Mouse (Mus musculus) Patski (cell line): ENCODE data around the gene Ttc5. TPM values are rescaled to one million over a fixed set of nuclear protein-coding genes. Genes with fewer than 3 reads are reported as not detected.
"Not testable (repeated sequence)": the region's sequence is repeated elsewhere in the genome, so short reads cannot be mapped to it uniquely, and the experiment has no call there.

Experiments used
- ATAC-seq: fragments of 100-300 bp; one replicate; pipeline ENCODE4 v1.8.0; 2021
- CTCF ChIA-PET: fragments of 350-600 bp; sonication (Branson Sonifier 250); formaldehyde crosslinking; loops from one replicate; lab custom pipeline; 2022; ENCODE audit warnings: inconsistent platforms; lab: Charles Lee
- POLR2A ChIA-PET: fragments of 350-600 bp; sonication (Branson Sonifier 250); formaldehyde crosslinking; loops from one replicate; lab custom pipeline; 2022; ENCODE audit warnings: antibody characterized with exemption, inconsistent platforms; lab: Charles Lee
- DNase-seq: peaks from one replicate; pipeline ENCODE4 v3.0.0-alpha.2; 2011; ENCODE audit warnings: low read depth, low spot score
- H3K27me3 ChIP-seq: fragments of 371-371 bp; one replicate; pipeline ENCODE4 v1.5.1; 2021
- CTCF ChIP-seq: fragments of 100-300 bp; IDR thresholded peaks from one replicate; pipeline ENCODE4 v1.5.1; 2021
- in situ Hi-C: fragments of 300-500 bp; cut with MboI; formaldehyde crosslinking; loops from 3 replicates; pipeline ENCODE4 v1.11.1; 2018; ENCODE audit warnings: low pct_unique_long_range_greater_than_20kb, mixed read lengths
- polyA plus RNA-seq: library from polyadenylated mRNA; unstranded; gene quantifications from one replicate; pipeline ENCODE4 v1.2.3, GENCODE M21; 2021

The Ttc5 gene
- polyA plus RNA-seq, 1 experiment from 2014 or later, result 62.0 TPM

- no peak for TF ChIP-seq CTCF
- DNase-seq, result no peak
- ATAC-seq, result no peak
- no peaks in the 10 kb centered on the region for H3K27me3 ChIP-seq
- CTCF ChIA-PET, result interaction anchor here (1.0 to 1.8 kb wide), 5 partner anchors 12 to 279 kb away, joined by 3 to 9 read pairs (median 5); partner anchors contain the start of genes Ccnb1ip1 and Parp2
- POLR2A ChIA-PET, result no interaction called here
- in situ Hi-C loops, result loop anchor here (25.0 kb wide), 1 partner anchor 947 kb away; no protein-coding TSS in a partner anchor
These were observed 698 bp downstream of the Ttc5 start for GRCm38 (mm10) chr14:50784391-50785250.

- in situ Hi-C loops, result loop anchor here (25.0 kb wide), 1 partner anchor 945 kb away; no protein-coding TSS in a partner anchor
- DNase-seq (no peak), ATAC-seq (no peak)
- POLR2A ChIA-PET, result no interaction called here
- CTCF ChIA-PET, result no interaction called here
- no peak for TF ChIP-seq CTCF
- no peaks in the 10 kb centered on the region for H3K27me3 ChIP-seq
These were observed 3.2 kb downstream of the Ttc5 start for GRCm38 (mm10) chr14:50782166-50782565.

GRCm38 (mm10) chr14:50771342-50771741, 14.0 kb downstream of the Ttc5 start:
- H3K27me3 ChIP-seq, result no peaks in the 10 kb centered on the region
- ATAC-seq (no peak), DNase-seq (no peak)
- ChIA-PET POLR2A (no interaction called here), CTCF (no interaction called here)
- in situ Hi-C loops, result no loop called here
- TF ChIP-seq CTCF, result peak; percentile 67

GRCm38 (mm10) chr14:50765736-50766135, 19.6 kb downstream of the Ttc5 start:
- in situ Hi-C loops, result no loop called here
- no peak for ATAC-seq
- POLR2A ChIA-PET, result no interaction called here
- CTCF ChIA-PET, result no interaction called here
- no peak for TF ChIP-seq CTCF
- no peaks in the 10 kb centered on the region for H3K27me3 ChIP-seq
- no peak for DNase-seq

- in situ Hi-C loops, result no loop called here
- POLR2A ChIA-PET, result no interaction called here
- DNase-seq (no peak), ATAC-seq (no peak)
- H3K27me3 ChIP-seq, result peaks cover 3% of the 10 kb centered on the region
- CTCF ChIA-PET, result no interaction called here
- no peak for TF ChIP-seq CTCF
These were observed 26.8 kb downstream of the Ttc5 start for GRCm38 (mm10) chr14:50758416-50759085.

GRCm38 (mm10) chr14:50744994-50745393, 40.3 kb downstream of the Ttc5 start, which contains the start of gene Olfr749:
TSS of gene Olfr749 (minus strand) at chr14:50745094.
- CTCF ChIA-PET, result no interaction called here
- no peak for TF ChIP-seq CTCF
- ATAC-seq, result no peak
- H3K27me3 ChIP-seq, result peaks cover 14% of the 10 kb centered on the region
- in situ Hi-C loops, result no loop called here
- POLR2A ChIA-PET, result no interaction called here
- DNase-seq, result no peak

GRCm38 (mm10) chr14:50741584-50741983, 43.7 kb downstream of the Ttc5 start:
- in situ Hi-C loops, result no loop called here
- H3K27me3 ChIP-seq, result peaks cover 5% of the 10 kb centered on the region
- ChIA-PET CTCF (no interaction called here), POLR2A (no interaction called here)
- TF ChIP-seq CTCF, result no peak
- DNase-seq, result no peak
- no peak for ATAC-seq

GRCm38 (mm10) chr14:50740334-50740733, 45.0 kb downstream of the Ttc5 start:
- no peak for DNase-seq
- CTCF ChIA-PET, result no interaction called here
- ATAC-seq, result no peak
- peaks cover 5% of the 10 kb centered on the region for H3K27me3 ChIP-seq
- POLR2A ChIA-PET, result no interaction called here
- no peak for TF ChIP-seq CTCF
- in situ Hi-C loops, result no loop called here

- POLR2A ChIA-PET, in situ Hi-C loops, H3K27me3 ChIP-seq, DNase-seq, CTCF ChIA-PET, ATAC-seq: not testable (repeated sequence)
These were observed 62.9 kb downstream of the Ttc5 start for GRCm38 (mm10) chr14:50722371-50722770.

GRCm38 (mm10) chr14:50719875-50720274, 65.4 kb downstream of the Ttc5 start:
- CTCF ChIA-PET, POLR2A ChIA-PET, in situ Hi-C loops, DNase-seq, H3K27me3 ChIP-seq, ATAC-seq: not testable (repeated sequence)

Other genes starting within 250 kb of the Ttc5 start
- not detected for gene Olfr744, start 170.6 kb downstream of the Ttc5 start, polyA plus RNA-seq
- not detected for gene Olfr745, start 146.1 kb downstream of the Ttc5 start, polyA plus RNA-seq
- gene Olfr746, start 138.4 kb downstream of the Ttc5 start, polyA plus RNA-seq, result not detected
- not detected for gene Olfr747, start 92.3 kb downstream of the Ttc5 start, polyA plus RNA-seq
- not detected for gene Olfr748, start 78.1 kb downstream of the Ttc5 start, polyA plus RNA-seq
- gene Olfr749, start 40.4 kb downstream of the Ttc5 start, polyA plus RNA-seq, result not detected
- gene Ccnb1ip1, start 22.2 kb upstream of the Ttc5 start, polyA plus RNA-seq, result 0.04 TPM
- 28.0 TPM for gene Parp2, start 22.3 kb upstream of the Ttc5 start, polyA plus RNA-seq
- 19.6 TPM for gene Tep1, start 85.0 kb upstream of the Ttc5 start, polyA plus RNA-seq
- 0.44 TPM for gene Klhl33, start 112.0 kb upstream of the Ttc5 start, polyA plus RNA-seq
- gene Osgep, start 139.4 kb upstream of the Ttc5 start, polyA plus RNA-seq, result 54.3 TPM
- gene Apex1, start 139.4 kb upstream of the Ttc5 start, polyA plus RNA-seq, result 115 TPM
- 71.0 TPM for gene Pip4p1, start 145.3 kb upstream of the Ttc5 start, polyA plus RNA-seq
- gene Pnp, start 145.6 kb upstream of the Ttc5 start, polyA plus RNA-seq, result 53.3 TPM
- gene Gm49342, start 159.0 kb upstream of the Ttc5 start, polyA plus RNA-seq, result 31.5 TPM
- gene Pnp2, start 170.5 kb upstream of the Ttc5 start, polyA plus RNA-seq, result 2.9 TPM
- not detected for gene Rnase10, start 222.2 kb upstream of the Ttc5 start, polyA plus RNA-seq